Mouse (Mus musculus): ENCODE results near the gene Mical3. TPM values are rescaled to one million over a fixed set of nuclear protein-coding genes. Genes with fewer than 3 reads are reported as not detected.
A peak's percentile ranks its signal among the peaks of the same experiment; 100 is the strongest.

Gene Mical3
- total RNA-seq, 2 experiments from 2014 or later: 6.4 to 11.2 TPM

- peak; percentile 69 for ATAC-seq (replicated peaks; ENCODE audit: poor library complexity, severe bottlenecking)
Measured at GRCm38 (mm10) chr6:121148360-121148759, 17.6 kb upstream of the Mical3 start.

DNA sequence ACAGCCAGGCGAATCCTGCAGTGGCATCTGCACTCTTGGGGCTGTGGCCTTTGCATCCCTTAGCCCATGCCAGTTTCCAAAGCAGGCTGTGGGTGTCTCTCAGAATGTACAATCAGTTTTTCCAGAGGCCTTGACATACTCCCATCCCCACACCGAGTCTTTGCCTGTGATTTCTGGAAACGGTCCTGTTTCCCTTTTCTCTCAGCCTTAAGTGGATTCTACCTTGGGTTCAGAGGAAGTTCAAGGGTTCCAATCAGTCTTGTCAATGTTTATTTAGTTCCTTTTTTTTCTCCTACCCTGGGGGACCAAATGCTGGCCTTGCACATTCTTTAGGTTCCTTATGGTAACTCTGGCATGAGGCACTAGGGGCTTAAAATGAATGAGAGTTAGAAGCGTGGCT, 16.0 kb upstream of the Mical3 start:
- ATAC-seq (replicated peaks; ENCODE audit: poor library complexity, severe bottlenecking): peak; percentile 68

DNA sequence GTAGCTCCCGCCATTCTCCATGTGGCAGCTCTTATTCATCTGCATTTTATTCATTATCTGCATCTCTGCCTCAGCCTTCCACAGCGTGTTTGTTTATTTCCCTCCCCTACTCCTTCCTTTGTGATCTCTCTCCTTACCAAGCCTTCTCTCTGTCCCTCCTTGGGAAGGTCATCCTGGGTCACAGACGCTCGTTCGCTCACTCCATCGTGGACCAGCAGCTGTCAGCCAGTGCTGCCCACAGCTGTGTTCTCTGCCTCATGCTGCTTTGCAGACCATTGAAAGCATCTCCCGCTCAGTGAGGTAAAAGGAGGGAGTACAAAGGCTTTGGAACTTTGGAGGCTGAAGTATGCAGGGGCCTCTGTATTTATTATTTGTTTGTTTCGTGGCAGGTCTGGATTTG, 15.1 kb upstream of the Mical3 start:
- no peak for ATAC-seq (replicated peaks; ENCODE audit: poor library complexity, severe bottlenecking)

DNA sequence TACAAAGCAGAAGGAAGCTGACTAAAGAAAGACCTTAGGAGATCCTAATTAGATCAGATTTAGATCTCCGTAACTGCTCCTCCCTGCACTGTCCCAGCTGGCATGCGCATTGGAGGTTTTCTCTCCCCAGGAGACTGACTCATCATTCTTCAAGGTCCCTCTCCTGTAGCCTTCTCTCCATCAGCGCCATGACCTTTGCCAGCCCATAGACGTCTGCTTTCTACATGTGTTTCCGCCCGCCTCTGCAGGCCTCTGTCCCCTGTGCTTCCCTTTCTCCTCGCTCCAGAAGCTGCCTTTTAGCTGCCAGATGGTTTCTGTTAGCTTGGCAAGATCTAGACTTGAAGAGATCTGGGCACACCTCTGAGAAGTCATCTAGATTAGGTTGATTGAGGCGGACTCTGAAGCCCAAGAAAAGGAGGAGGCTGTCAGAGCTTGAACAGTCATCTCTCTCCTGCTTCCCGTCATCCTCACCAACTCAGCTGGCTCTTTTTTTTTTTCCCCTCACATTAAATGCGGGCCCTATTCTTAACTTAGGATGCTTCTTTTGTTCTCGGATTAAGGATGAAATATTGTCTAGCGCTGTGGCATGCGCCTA, 14.3 kb upstream of the Mical3 start:
- no peak for ATAC-seq (replicated peaks; ENCODE audit: poor library complexity, severe bottlenecking)

DNA sequence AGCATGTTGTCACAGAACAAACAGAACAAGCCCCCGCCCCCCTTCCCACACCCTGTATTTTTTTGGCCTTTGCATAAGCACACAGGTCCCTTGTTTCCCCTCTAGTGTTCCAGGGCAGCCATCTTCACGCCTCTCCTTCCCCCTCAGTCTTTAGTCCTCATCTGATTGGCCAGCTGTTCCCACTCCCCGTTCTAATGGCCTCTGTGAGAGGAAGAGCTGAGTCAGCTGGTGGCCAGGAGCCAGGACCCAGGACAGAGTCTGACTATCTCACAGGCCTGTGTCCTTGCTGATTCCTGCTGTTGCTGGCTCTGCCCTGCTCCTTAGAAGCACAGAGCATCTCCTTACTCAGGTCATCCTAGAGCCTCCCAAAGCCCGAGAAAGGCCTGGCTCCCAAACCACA, 13.3 kb upstream of the Mical3 start:
- ATAC-seq (replicated peaks; ENCODE audit: poor library complexity, severe bottlenecking): no peak

DNA sequence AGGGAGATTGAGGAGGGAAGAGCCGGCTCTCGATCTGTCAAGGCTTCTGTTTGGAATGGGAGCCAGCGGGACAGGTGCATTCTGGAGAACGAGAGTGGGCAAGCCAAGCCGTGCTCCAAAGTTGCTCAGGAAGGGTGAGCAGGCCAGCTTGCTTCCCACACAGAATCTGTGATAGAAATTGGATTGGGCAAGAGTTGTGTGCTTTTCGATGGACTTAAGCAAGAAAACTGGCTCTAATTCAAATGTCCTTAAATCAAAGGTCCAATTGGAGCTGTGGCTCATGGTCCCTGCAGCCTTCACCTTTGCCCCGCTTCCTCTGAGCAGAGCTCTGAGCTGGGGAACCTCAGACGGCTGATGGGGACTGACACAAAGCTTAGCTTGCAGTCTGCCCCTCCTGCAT, 12.6 kb upstream of the Mical3 start:
- no peak for ATAC-seq (replicated peaks; ENCODE audit: poor library complexity, severe bottlenecking)

DNA sequence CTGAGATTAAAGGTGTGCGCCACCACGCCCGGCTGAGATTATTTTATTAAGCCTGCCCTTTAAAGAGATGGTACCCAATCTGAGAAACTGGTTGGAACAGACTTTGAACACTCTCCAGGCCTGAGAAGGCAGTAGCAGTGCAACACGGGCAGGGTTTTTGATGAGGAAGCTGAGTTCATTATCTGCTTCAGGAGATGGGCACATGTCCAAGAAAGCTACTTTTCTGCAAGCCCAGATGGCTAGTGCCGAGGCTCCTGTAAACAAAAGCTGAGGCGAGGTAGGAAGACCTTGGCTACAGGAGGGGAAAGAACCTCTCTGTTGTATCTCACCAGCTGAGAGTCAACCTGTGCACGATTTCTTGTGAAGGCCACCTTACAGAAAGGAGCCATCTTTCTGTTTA, 11.5 kb upstream of the Mical3 start:
- ATAC-seq (replicated peaks; ENCODE audit: poor library complexity, severe bottlenecking): no peak

- ATAC-seq (replicated peaks; ENCODE audit: poor library complexity, severe bottlenecking): no peak
Measured at GRCm38 (mm10) chr6:121139271-121139670, 8.5 kb upstream of the Mical3 start.

DNA sequence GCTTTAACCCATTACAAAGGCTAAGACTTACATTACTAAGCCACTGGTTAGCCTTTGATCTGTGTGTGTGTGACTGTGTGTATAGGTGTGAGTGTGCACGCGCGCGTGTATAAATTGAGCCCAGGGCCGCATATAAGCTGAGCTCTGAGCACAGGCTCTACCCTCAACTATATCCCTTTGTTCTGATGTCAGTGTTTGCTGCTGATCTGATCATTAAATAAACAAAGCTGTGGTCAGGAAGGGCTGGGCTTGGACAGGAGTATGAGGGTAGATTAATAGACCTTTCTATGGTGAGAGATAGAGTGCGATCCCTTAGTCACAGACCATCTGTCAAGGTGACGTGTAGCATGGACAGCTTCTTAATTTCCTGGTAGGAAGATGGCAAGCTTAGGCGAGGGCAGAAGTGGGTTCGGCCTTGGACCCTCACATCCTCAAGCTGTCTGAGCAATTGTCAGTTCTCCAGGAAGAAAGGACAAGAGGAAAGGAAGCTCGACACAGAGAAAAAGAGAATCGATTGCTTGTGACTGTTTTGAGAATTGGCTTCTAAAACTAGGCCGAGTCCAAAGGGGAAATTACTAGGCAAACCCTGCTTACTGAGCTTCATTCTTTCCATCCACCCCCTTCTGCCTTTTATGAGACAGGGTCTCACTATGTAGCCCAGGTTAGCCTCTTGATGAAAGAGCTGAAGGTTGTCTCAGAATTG, 7.7 kb upstream of the Mical3 start:
- ATAC-seq (replicated peaks; ENCODE audit: poor library complexity, severe bottlenecking): no peak

GRCm38 (mm10) chr6:121137222-121137621, 6.4 kb upstream of the Mical3 start:
- ATAC-seq (replicated peaks; ENCODE audit: poor library complexity, severe bottlenecking): no peak

DNA sequence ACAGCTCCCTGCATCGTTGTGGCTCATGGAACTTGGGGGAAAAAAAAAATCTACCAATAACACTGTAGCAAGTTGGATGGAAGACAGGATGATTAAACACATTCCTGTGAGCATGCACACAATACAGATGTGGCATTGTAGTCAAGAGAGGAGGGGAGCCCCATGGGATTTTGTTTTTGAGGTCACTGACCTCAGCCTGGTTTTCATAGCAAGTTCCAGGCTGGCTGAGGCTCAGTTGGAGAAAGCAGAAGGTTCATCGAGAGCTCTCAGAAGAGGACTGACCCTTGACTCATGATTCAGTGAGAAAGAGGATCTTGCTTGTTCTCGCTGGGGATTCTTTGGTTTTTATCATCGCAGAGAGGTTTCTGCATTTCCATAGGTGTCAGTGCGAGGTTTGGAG, 4.1 kb upstream of the Mical3 start:
- ATAC-seq (replicated peaks; ENCODE audit: poor library complexity, severe bottlenecking): no peak

- ATAC-seq (replicated peaks; ENCODE audit: poor library complexity, severe bottlenecking): no peak
Measured at GRCm38 (mm10) chr6:121134249-121134648, 3.5 kb upstream of the Mical3 start.

GRCm38 (mm10) chr6:121130039-121130705, 627 bp downstream of the Mical3 start:
- peak; percentile 96 for ATAC-seq (replicated peaks; ENCODE audit: poor library complexity, severe bottlenecking)

GRCm38 (mm10) chr6:121129506-121129905, 1.3 kb downstream of the Mical3 start:
- no peak for ATAC-seq (replicated peaks; ENCODE audit: poor library complexity, severe bottlenecking)

- ATAC-seq (replicated peaks; ENCODE audit: poor library complexity, severe bottlenecking): no peak
Measured at GRCm38 (mm10) chr6:121128736-121129135, 2.1 kb downstream of the Mical3 start.

GRCm38 (mm10) chr6:121127726-121128125, 3.1 kb downstream of the Mical3 start:
- no peak for ATAC-seq (replicated peaks; ENCODE audit: poor library complexity, severe bottlenecking)

GRCm38 (mm10) chr6:121126202-121126601, 4.6 kb downstream of the Mical3 start:
- ATAC-seq (replicated peaks; ENCODE audit: poor library complexity, severe bottlenecking): no peak

DNA sequence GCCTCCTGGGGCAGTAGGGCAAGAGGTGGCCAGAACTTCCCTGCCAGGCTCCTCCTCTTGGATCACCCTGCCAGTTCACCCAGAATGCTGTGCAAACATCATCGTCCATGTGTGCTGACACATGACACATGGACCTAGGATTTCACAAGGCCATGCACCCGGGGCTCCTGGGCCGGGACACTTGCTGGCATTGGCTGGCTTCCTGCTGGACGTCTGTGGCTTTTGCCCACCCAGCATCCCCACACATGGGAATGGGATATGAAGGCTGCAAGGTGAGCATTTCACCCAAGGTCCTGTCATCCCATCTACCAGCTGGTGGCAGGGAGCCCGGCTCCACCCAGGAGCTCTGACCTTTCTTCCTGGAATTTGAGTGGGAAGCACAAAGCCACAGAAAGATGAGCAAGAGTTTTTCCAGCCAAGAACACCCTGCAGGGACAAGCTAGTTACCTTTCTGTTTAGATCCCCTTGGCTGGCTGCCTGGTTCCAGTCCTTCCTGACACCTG, 8.0 kb downstream of the Mical3 start:
- ATAC-seq (replicated peaks; ENCODE audit: poor library complexity, severe bottlenecking): peak; percentile 68

GRCm38 (mm10) chr6:121120776-121121175, 10.0 kb downstream of the Mical3 start:
- no peak for ATAC-seq (replicated peaks; ENCODE audit: poor library complexity, severe bottlenecking)

DNA sequence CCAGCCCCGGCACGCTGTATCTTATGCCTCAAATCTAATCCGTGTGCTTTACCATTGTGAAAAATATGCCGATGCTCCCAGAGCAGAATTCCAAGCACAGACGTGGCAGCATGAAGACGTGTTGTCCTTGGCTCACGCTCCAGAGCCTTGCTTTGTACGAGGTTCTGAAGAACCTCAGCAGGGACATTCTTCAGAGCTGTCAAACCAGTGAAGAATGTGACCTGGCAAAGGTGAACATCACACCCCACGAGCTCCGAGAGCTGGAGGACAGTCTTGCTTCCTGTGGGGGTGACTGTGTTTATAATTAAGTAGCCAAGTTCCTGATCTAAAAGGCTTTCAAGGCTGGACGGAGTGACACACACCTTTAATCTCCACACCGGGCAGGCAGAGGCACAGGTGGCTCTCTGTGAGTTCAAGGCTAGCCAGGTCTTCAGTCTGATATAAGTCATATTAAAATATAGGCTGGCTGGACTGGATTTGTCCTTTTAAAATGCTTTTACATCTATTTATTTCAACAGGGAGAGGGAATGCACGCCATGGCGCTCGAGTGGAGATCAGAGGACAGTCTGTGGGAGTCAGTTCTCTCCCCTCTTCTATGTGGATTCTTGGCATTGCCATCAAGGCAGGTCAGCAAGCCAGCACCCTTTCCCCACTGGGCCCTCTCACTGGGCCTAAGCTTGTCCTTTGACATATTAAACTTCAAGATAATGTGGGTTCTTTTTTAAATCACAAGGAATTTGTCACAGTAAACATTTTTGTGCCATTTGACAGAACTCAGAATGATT, 12.6 kb downstream of the Mical3 start:
- no peak for ATAC-seq (replicated peaks; ENCODE audit: poor library complexity, severe bottlenecking)

GRCm38 (mm10) chr6:121117142-121117541, 13.7 kb downstream of the Mical3 start:
- ATAC-seq (replicated peaks; ENCODE audit: poor library complexity, severe bottlenecking): no peak
